Mouse (Mus musculus): ENCODE results near the gene Ctsh. TPM values are rescaled to one million over a fixed set of nuclear protein-coding genes. Genes with fewer than 3 reads are reported as not detected.

Ctsh gene
- polyA plus RNA-seq, 1 experiment from 2014 or later = 6.0 TPM

- ATAC-seq (ENCODE audit: low FRiP score) (no peak), DNase-seq (ENCODE audit: low spot score, missing footprints) (no peak)
- Histone ChIP-seq H3K4me1 (ENCODE audit: control insufficient read depth, insufficient read depth, low read length) (peaks cover 13% of the 10 kb centered on the region; the same call in 1 of the 2 replicates), H3K4me3 (ENCODE audit: low read depth, low read length) (peak overlapping the region; percentile 95), H3K36me3 (ENCODE audit: control insufficient read depth, insufficient read depth, low read length) (0 out of 2 replicates have a peak, but pooled peaks cover 3% of the 10 kb centered on the region), H3K9ac (ENCODE audit: low read length) (peak overlapping the region; percentile 99), H3K4me2 (peak overlapping the region; percentile 94), H3K27me3 (ENCODE audit: control insufficient read depth, insufficient read depth, low read length) (no peaks in the 10 kb centered on the region), H3K9me3 (ENCODE audit: control insufficient read depth, low read length) (no peaks in the 10 kb centered on the region), H3K27ac (ENCODE audit: low read depth, low read length) (no peak overlapping the region)
- WGBS = 2% methylated on average over 13 of the region's 13 CpGs
Measured at GRCm38 (mm10) chr9:90113151-90113550, 59.2 kb downstream of the Ctsh start.

GRCm38 (mm10) chr9:90113651-90114566 lies 60.0 kb downstream of the Ctsh start:
- ATAC-seq (ENCODE audit: low FRiP score) (peak; percentile 70), DNase-seq (ENCODE audit: low spot score, missing footprints) (peak; percentile 98)
- H3K9ac ChIP-seq (ENCODE audit: low read length) = peak overlapping the region; percentile 99
- peak overlapping the region; percentile 95 for H3K4me3 ChIP-seq (ENCODE audit: low read depth, low read length)
- peak overlapping the region; percentile 95 for H3K27ac ChIP-seq (ENCODE audit: low read depth, low read length)
- H3K36me3 ChIP-seq (ENCODE audit: control insufficient read depth, insufficient read depth, low read length) = 0 out of 2 replicates have a peak, but pooled peaks cover 3% of the 10 kb centered on the region
- peak overlapping the region; percentile 94 for H3K4me2 ChIP-seq
- H3K27me3 ChIP-seq (ENCODE audit: control insufficient read depth, insufficient read depth, low read length) = no peaks in the 10 kb centered on the region
- WGBS = under 1% methylated on average over 77 of the region's 82 CpGs
- no peaks in the 10 kb centered on the region for H3K9me3 ChIP-seq (ENCODE audit: control insufficient read depth, low read length)
- H3K4me1 ChIP-seq (ENCODE audit: control insufficient read depth, insufficient read depth, low read length) = peaks cover 13% of the 10 kb centered on the region; the same call in 1 of the 2 replicates

GRCm38 (mm10) chr9:90114567-90115307 lies 60.8 kb downstream of the Ctsh start, which contains the start of gene Morf4l1:
TSS of gene Morf4l1 (minus strand) at chr9:90114774.
- Histone ChIP-seq H3K9ac (ENCODE audit: low read length) (peak within 1 kb of the TSS; percentile 99), H3K4me3 (ENCODE audit: low read depth, low read length) (peak within 1 kb of the TSS; percentile 95), H3K36me3 (ENCODE audit: control insufficient read depth, insufficient read depth, low read length) (no peaks in the 10 kb centered on the region), H3K4me2 (peak within 1 kb of the TSS; percentile 94), H3K9me3 (ENCODE audit: control insufficient read depth, low read length) (no peaks in the 10 kb centered on the region), H3K27me3 (ENCODE audit: control insufficient read depth, insufficient read depth, low read length) (no peaks in the 10 kb centered on the region), H3K4me1 (ENCODE audit: control insufficient read depth, insufficient read depth, low read length) (peaks cover 13% of the 10 kb centered on the region; the same call in 1 of the 2 replicates), H3K27ac (ENCODE audit: low read depth, low read length) (peak within 1 kb of the TSS; percentile 95)
- peak; percentile 99 for DNase-seq (ENCODE audit: low spot score, missing footprints)
- ATAC-seq (ENCODE audit: low FRiP score) = peak; percentile 99
- 1% methylated on average over 39 of the region's 40 CpGs for WGBS

GRCm38 (mm10) chr9:90115308-90115700 lies 61.4 kb downstream of the Ctsh start:
- no peaks in the 10 kb centered on the region for H3K36me3 ChIP-seq (ENCODE audit: control insufficient read depth, insufficient read depth, low read length)
- peaks cover 13% of the 10 kb centered on the region; the same call in 1 of the 2 replicates for H3K4me1 ChIP-seq (ENCODE audit: control insufficient read depth, insufficient read depth, low read length)
- DNase-seq (ENCODE audit: low spot score, missing footprints) = no peak
- no peaks in the 10 kb centered on the region for H3K9me3 ChIP-seq (ENCODE audit: control insufficient read depth, low read length)
- H3K9ac ChIP-seq (ENCODE audit: low read length) = peak overlapping the region; percentile 70
- peak overlapping the region; percentile 55 for H3K4me2 ChIP-seq
- no peaks in the 10 kb centered on the region for H3K27me3 ChIP-seq (ENCODE audit: control insufficient read depth, insufficient read depth, low read length)
- H3K27ac ChIP-seq (ENCODE audit: low read depth, low read length) = no peak overlapping the region
- peak overlapping the region; percentile 95 for H3K4me3 ChIP-seq (ENCODE audit: low read depth, low read length)
- no peak for ATAC-seq (ENCODE audit: low FRiP score)

GRCm38 (mm10) chr9:90117234-90117633 lies 63.3 kb downstream of the Ctsh start:
- H3K27me3 ChIP-seq (ENCODE audit: control insufficient read depth, insufficient read depth, low read length) = no peaks in the 10 kb centered on the region
- H3K36me3 ChIP-seq (ENCODE audit: control insufficient read depth, insufficient read depth, low read length) = no peaks in the 10 kb centered on the region
- peaks cover 9% of the 10 kb centered on the region; the same call in 1 of the 2 replicates for H3K4me1 ChIP-seq (ENCODE audit: control insufficient read depth, insufficient read depth, low read length)
- no peak overlapping the region for H3K27ac ChIP-seq (ENCODE audit: low read depth, low read length)
- no peak overlapping the region for H3K4me2 ChIP-seq
- no peak for DNase-seq (ENCODE audit: low spot score, missing footprints)
- no peak overlapping the region for H3K9ac ChIP-seq (ENCODE audit: low read length)
- no peak for ATAC-seq (ENCODE audit: low FRiP score)
- H3K9me3 ChIP-seq (ENCODE audit: control insufficient read depth, low read length) = no peaks in the 10 kb centered on the region
- H3K4me3 ChIP-seq (ENCODE audit: low read depth, low read length) = no peak overlapping the region

GRCm38 (mm10) chr9:90122246-90122740 lies 68.3 kb downstream of the Ctsh start:
- Histone ChIP-seq H3K36me3 (ENCODE audit: control insufficient read depth, insufficient read depth, low read length) (no peaks in the 10 kb centered on the region), H3K9me3 (ENCODE audit: control insufficient read depth, low read length) (no peaks in the 10 kb centered on the region), H3K4me2 (no peak overlapping the region), H3K4me3 (ENCODE audit: low read depth, low read length) (no peak overlapping the region), H3K4me1 (ENCODE audit: control insufficient read depth, insufficient read depth, low read length) (no peaks in the 10 kb centered on the region; the same call in 1 of the 2 replicates), H3K9ac (ENCODE audit: low read length) (no peak overlapping the region), H3K27me3 (ENCODE audit: control insufficient read depth, insufficient read depth, low read length) (no peaks in the 10 kb centered on the region), H3K27ac (ENCODE audit: low read depth, low read length) (no peak overlapping the region)
- WGBS = 82% methylated on average over 4 of the region's 4 CpGs
- DNase-seq (ENCODE audit: low spot score, missing footprints) = no peak
- no peak for ATAC-seq (ENCODE audit: low FRiP score)

GRCm38 (mm10) chr9:90124156-90124872 lies 70.4 kb downstream of the Ctsh start:
- no peak overlapping the region for H3K4me2 ChIP-seq
- no peak overlapping the region for H3K4me3 ChIP-seq (ENCODE audit: low read depth, low read length)
- DNase-seq (ENCODE audit: low spot score, missing footprints) (no peak), ATAC-seq (ENCODE audit: low FRiP score) (peak; percentile 34; the same call in 1 of the 2 replicates)
- no peak overlapping the region for H3K27ac ChIP-seq (ENCODE audit: low read depth, low read length)
- H3K4me1 ChIP-seq (ENCODE audit: control insufficient read depth, insufficient read depth, low read length) = no peaks in the 10 kb centered on the region; the same call in 1 of the 2 replicates
- H3K27me3 ChIP-seq (ENCODE audit: control insufficient read depth, insufficient read depth, low read length) = no peaks in the 10 kb centered on the region
- WGBS = 40% methylated on average over 11 of the region's 11 CpGs
- no peaks in the 10 kb centered on the region for H3K36me3 ChIP-seq (ENCODE audit: control insufficient read depth, insufficient read depth, low read length)
- no peak overlapping the region for H3K9ac ChIP-seq (ENCODE audit: low read length)
- no peaks in the 10 kb centered on the region for H3K9me3 ChIP-seq (ENCODE audit: control insufficient read depth, low read length)

GRCm38 (mm10) chr9:90124873-90125245 lies 70.9 kb downstream of the Ctsh start:
- H3K4me1 ChIP-seq (ENCODE audit: control insufficient read depth, insufficient read depth, low read length) = no peaks in the 10 kb centered on the region; the same call in 1 of the 2 replicates
- ATAC-seq (ENCODE audit: low FRiP score) = no peak
- no peaks in the 10 kb centered on the region for H3K27me3 ChIP-seq (ENCODE audit: control insufficient read depth, insufficient read depth, low read length)
- H3K9me3 ChIP-seq (ENCODE audit: control insufficient read depth, low read length) = no peaks in the 10 kb centered on the region
- no peak overlapping the region for H3K4me3 ChIP-seq (ENCODE audit: low read depth, low read length)
- no peak overlapping the region for H3K4me2 ChIP-seq
- no peak overlapping the region for H3K9ac ChIP-seq (ENCODE audit: low read length)
- H3K27ac ChIP-seq (ENCODE audit: low read depth, low read length) = no peak overlapping the region
- 46% methylated on average over 8 of the region's 8 CpGs for WGBS
- H3K36me3 ChIP-seq (ENCODE audit: control insufficient read depth, insufficient read depth, low read length) = no peaks in the 10 kb centered on the region
- DNase-seq (ENCODE audit: low spot score, missing footprints) = no peak
